Mouse (Mus musculus) spleen, adult 10 weeks (tissue): ENCODE measurements around the gene Lsm8. TPM values are rescaled to one million over a fixed set of nuclear protein-coding genes. Genes with fewer than 3 reads are reported as not detected.

ENCODE experiments used
- polyA plus RNA-seq: library from polyadenylated mRNA; stranded (reverse); fragments of 350-450 nt; fragmentation: Illumina TruSeq; extraction: RNeasy Lipid Tissue Mini Kit (QIAGEN cat#74804); gene quantifications from one replicate; pipeline ENCODE4 v1.2.3, GENCODE M21; 2015; ENCODE audit warnings: low replicate concordance; ENCODE audit not compliant: insufficient read depth

The Lsm8 gene
- 84.9 TPM for polyA plus RNA-seq

DNA sequence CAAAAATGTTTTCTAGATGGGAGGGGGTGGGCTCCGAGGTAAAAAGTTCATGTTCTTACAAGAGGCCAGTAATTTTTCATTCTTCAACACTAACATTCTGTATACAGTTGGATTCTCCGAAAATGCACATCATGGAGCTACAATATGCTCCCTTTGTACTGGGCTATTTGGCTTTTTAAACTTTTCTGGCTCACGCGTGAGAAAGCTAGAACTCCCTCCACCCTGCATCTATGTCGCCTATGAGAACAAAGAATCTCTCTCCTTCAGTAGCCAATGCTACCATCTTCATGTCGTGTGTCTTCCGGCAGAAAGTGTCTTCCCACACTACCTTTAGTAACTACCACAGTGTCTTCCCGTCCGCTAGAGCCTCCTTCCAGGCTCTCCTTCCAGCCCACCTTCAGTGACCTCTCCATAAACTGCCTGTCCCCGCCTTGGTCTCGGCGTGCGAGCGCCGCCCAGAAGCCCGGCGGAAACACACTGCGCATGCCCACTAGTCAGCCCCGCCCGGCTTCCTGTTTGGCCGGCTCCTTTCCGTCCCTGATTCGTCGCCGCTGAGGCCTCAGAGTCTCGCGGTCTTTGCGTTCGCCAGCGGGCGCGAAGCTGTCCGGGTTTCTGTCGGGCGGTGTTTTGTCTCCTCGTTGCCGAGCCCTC lies at the start of gene Lsm8:
Gene Lsm8, plus strand, starts transcription at position 529 of the 651 bp plus-strand sequence.

DNA sequence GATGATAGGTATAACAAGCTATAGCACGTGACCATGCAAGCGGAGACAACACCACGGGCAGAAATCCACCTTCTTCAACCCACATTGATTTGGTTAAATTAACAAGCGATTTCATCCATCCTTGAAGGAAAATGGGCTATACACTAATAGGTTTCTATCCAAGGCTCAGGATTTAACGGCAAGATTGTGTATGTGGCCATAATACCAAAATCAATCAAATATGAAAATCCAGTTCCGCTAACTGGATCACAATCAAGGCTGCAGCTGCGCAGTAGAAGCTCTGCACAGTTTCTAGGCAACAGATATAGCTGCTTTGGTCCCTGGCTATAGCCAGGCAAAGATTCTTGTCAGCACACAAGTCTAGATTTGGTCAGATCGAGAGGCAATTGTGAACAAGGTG lies 17.6 kb downstream of the Lsm8 start, which contains the start of gene Ankrd7:
Gene Ankrd7, plus strand, starts transcription at position 301 of the 400 bp plus-strand sequence.

Other genes starting within 250 kb of the Lsm8 start
- not detected for gene Ankrd7, start 17.7 kb downstream of the Lsm8 start, polyA plus RNA-seq